Mouse (Mus musculus) cerebellum, adult 11-12 months (tissue): ENCODE results near the gene Engase.

Source experiments
- DNase-seq: peaks from one replicate; pipeline ENCODE4 v3.0.0; 2022

Gene Engase

GRCm38 (mm10) chr11:118476396-118477373 is at the start of gene Engase:
TSS of gene Engase (plus strand) at chr11:118476829.
- DNase-seq = peak; percentile 95

DNA sequence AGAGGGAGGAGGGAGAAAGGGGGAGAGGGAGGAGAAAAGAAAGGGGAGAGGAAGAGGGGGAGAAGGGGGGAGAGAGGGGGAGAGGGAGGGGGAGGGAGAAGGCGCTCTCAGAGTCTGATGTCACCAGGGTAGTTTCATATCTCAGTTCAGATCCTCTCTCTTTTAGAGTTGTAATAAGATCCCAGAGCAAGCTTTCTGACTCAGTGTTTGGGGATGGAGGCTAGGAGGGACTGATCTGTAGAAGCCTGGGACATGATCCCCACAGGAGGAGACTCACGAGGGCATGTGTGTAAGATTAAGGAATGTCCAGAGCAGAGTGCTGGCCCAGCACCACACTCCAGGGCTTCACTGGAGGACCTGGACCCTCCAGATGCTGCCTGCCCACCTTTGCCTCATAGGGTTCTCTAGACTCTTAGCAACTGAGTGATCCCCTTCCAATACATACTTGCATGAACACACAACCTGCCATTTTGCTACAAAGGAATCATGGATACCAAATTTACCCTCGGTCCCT is 49.3 kb upstream of the Engase start:
- no peak for DNase-seq

- no peak for DNase-seq
Observed at GRCm38 (mm10) chr11:118427986-118428385, 48.6 kb upstream of the Engase start, which contains the start of gene C1qtnf1. TSS of gene C1qtnf1 (plus strand) at chr11:118428203.

DNA sequence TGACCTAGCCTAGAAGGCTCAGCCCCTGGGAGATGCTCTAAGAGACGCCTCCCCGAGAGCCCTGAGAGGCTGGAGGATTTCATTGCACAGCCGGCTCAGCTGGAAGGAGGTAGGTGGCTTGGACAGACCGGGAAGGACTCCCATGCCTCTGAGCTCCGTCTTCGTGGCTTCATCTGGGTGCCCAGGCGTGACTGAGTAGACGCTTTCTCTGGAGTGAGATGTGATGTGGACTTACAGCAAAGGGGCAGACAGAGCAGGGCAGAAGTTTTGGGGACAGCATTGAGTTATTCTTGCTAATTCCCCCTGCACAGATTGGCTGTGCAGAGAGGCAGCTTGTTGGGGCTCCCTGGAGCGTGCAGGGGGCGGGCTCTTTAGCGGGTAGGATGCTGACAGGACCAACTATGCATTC is 48.2 kb upstream of the Engase start:
- DNase-seq = no peak

- DNase-seq = no peak
Observed at GRCm38 (mm10) chr11:118428944-118429709, 47.5 kb upstream of the Engase start.

GRCm38 (mm10) chr11:118430291-118430885 is 46.2 kb upstream of the Engase start:
- DNase-seq = no peak

- no peak for DNase-seq
Observed at GRCm38 (mm10) chr11:118431100-118431948, 45.3 kb upstream of the Engase start.

GRCm38 (mm10) chr11:118433398-118433868 is 43.2 kb upstream of the Engase start:
- DNase-seq = no peak

DNA sequence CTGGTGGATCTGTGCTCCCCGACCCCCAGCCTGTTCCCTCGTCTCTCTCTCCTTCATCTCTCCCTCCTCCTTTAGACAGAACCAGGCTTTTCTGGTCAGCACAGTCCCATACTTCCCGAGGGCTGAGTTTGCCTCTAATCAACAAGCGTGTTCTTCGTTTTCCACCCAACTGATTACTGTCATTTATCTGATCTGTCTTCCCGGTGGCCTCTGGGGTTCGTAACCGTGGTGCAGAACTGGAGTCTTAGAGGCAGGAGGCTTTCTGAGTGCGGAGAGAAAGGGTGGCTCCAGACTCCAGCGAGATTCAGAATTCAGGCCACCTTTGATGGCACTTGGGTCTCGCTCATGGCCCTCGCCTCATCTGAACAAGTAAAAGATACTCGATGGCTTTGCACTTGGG is 42.5 kb upstream of the Engase start:
- no peak for DNase-seq

GRCm38 (mm10) chr11:118436471-118436935 is 40.1 kb upstream of the Engase start:
- peak; percentile 83 for DNase-seq

DNA sequence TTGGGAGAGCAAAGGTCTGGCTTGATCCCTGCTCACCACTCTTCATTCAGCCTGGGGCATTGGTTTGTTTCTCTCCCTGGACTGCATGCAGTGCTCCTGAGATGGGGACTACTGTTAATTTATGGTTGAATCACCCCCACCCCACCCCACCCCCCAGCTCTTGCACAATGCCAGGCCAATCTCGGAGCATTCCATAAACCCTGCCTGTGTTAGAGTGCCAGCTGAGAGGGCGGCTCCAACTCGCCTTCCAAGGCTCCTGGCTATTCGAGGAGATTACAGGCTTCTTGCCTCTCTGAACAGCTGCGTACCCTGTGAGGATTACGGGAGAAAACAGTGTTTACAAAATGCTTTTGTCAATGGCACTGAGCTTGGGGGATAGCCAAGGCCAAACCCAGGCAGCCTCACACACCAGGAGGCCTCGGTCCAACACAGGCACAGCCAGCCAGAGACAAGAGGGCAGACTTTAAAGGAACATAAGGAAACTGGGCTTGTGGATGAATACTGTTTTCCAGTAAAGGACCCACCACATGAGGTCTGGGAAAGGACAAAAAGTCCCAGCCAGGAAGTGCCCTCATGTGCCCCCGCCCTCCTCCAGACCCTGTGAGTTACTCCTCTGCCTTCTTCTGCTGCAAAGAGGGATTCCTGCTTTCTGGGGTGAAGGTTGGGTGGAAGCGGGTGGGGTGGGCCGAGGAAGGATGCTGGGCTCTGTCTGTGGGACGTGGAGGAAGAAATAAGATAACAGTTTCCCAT is 37.8 kb upstream of the Engase start:
- no peak for DNase-seq

DNA sequence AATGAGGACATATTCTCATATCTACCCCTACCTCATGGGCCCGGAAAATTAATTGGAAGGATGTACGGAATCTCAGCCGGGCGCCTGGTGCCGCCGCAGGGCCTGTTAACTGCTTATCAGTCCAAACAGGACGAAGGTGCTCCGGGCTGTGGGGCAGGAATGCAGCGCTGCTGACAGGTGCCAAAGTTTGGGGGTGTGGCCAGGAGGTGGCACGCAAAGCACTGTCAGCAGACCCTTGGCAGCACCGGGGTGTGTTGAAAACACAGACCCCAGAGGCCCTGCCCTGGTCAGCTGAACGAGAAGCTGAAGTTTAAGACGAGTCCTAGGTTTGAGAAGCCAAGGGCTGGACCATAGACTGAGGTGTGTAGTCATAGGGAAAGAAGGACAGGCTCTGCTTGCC is 33.9 kb upstream of the Engase start:
- DNase-seq = no peak

DNA sequence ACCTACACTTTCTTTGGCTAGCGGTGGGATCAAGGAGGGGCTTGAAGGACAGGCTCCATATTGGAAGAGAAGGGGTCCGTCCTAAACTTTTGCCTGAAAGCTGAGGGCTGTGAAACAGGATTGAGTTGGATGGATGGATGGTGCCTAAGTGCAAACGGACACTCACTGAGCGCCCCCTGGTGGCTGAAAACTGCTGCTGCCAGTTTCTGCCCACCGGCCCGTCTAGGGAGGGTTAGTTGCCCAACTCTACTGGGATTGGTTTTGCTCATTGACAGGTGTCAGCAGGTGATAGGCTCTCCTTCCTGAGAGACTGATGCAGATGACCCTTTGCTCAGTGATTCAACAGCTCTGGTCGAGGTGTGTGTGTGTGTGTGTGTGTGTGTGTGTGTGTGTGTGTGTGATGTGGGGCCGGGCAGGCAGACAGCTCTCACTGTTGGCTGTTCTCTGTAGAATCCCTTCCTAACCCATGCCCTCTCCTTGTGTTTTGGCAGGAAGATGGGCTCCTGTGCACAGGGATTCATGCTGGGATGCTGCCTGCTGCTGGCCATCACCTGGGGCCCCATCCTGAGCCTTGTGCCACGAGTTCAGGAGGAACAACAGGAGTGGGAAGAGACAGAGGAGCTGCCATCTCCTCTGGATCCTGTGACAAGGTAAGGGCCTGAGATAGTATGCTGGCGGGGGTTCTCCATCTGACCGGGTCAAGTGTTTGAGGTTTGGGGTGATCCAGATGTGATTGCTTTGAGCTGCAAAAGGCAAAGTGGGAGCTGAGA is 33.2 kb upstream of the Engase start:
- DNase-seq = no peak

- peak; percentile 52 for DNase-seq
Observed at GRCm38 (mm10) chr11:118445843-118446242, 30.8 kb upstream of the Engase start.

DNA sequence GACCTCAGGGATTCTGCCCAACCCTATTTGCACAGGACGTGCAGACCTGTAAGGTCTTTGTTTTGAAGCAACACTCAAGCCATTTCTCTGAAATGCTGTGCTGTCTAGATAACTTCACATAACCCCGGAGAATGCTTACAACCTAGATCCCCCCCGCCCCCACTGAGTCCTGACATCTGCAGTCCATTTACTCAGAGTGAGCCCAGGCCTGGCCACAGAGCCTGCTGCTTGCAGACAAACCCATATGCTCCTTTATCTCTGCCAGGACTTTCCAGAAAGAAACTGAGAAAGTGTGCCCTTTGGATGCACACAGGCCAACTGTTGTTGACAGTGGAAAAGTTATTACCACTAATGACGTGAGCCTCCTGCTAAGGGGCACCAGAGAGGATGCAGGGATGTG is 29.3 kb upstream of the Engase start:
- no peak for DNase-seq

DNA sequence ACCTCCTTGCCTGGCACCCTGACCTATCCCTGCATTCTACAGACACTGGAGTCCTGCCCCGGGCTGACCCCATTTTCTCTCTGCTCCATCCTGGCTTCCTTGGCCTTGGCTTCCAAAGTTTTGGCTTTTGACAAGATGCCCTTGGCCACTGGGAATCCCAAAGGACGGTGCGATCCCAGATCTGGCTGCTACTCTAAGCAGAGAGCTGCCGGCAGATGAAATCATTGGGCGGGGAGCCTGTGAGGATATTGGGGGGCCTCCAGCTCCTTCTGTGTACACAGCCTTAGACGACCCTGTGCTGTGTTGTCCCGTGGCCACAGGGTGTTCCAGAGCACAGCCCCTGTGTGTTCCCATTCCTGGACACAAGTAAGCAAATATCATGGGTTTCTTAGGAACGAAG is 28.2 kb upstream of the Engase start:
- DNase-seq = no peak

GRCm38 (mm10) chr11:118451211-118451610 is 25.4 kb upstream of the Engase start:
- no peak for DNase-seq

- no peak for DNase-seq
Observed at GRCm38 (mm10) chr11:118452955-118453354, 23.7 kb upstream of the Engase start.

DNA sequence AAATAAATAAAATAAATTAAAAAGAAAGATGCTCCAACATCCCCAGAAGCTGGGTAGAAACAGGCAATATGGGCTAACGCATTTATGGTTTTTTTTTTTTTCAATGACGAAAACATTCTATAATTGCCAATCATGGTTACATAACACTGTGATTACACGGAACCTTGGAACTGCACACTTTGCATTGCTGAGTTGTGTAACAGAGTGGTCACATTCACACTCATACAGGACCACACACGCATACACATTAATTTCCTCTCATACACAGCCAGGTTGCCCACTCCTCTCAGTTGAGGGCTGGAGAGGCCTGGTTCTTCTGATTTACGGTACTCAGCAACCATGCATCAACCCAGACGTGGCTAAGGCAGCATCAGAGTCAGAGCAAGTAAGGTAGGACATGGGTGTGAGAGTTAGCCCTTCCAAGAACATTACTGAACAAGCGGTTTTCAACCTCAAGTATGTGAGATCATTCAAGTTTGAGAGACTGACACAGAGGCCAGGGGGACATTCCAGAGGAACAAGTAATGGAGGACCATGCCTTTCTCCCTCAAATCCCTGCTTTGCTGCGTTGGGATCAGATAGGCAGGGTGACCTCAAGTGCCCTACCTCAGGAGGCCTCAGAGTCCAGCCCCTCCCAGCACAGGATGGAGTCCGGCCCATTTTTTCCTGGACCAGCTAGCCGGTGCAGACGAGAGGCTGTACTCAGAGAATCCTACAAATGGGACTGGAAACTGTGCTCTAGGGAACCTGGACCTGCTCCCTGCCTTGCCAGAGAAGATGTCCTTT is 22.6 kb upstream of the Engase start:
- DNase-seq = no peak
